Mouse (Mus musculus) heart, postnatal 0 days (tissue): ENCODE results near the gene Grik1. TPM values are rescaled to one million over a fixed set of nuclear protein-coding genes. Genes with fewer than 3 reads are reported as not detected.

Experiments used
- ATAC-seq: fragments of 200-750 bp; cut with Nextera tagmentation; 2 replicates; pipeline ENCODE4 v1.8.0; 2017; ENCODE audit warnings: low read depth, moderate number of reproducible peaks, moderate library complexity; ENCODE audit not compliant: insufficient read depth
- DNase-seq: peaks from one replicate; pipeline ENCODE4 v3.0.0-alpha.2; 2016; ENCODE audit warnings: low spot score
- H3K27ac ChIP-seq: fragments of 300-500 bp; sonication (generic); 2 replicates; pipeline ENCODE4 v1.5.1; 2014; ENCODE audit warnings: low read depth, mild to moderate bottlenecking
- H3K27me3 ChIP-seq: fragments of 300-500 bp; sonication (generic); 2 replicates; pipeline ENCODE4 v1.6.1; 2014; ENCODE audit warnings: low read length, mixed read lengths; ENCODE audit not compliant: control insufficient read depth, insufficient read depth
- H3K36me3 ChIP-seq: fragments of 300-500 bp; sonication (generic); replicated peaks from 2 replicates; pipeline ENCODE4 v1.6.1; 2014; ENCODE audit warnings: low read length, mixed read lengths; ENCODE audit not compliant: control insufficient read depth, insufficient read depth
- H3K4me1 ChIP-seq: fragments of 300-500 bp; sonication (generic); 2 replicates; pipeline ENCODE4 v1.6.1; 2014; ENCODE audit warnings: antibody characterized with exemption; ENCODE audit not compliant: control insufficient read depth, insufficient read depth
- H3K4me2 ChIP-seq: fragments of 300-500 bp; sonication (generic); 2 replicates; pipeline ENCODE4 v1.6.1; 2014; ENCODE audit warnings: low read depth, mild to moderate bottlenecking, low read length, moderate library complexity
- H3K4me3 ChIP-seq: fragments of 300-500 bp; sonication (generic); 2 replicates; pipeline ENCODE4 v1.5.1; 2014; ENCODE audit warnings: low read depth, low read length
- H3K9ac ChIP-seq: fragments of 300-500 bp; sonication (generic); replicated peaks from 2 replicates; pipeline ENCODE4 v1.6.1; 2014; ENCODE audit warnings: low read depth, low read length, mixed read lengths
- H3K9me3 ChIP-seq: fragments of 300-500 bp; sonication (generic); replicated peaks from 2 replicates; pipeline ENCODE4 v1.6.1; 2016; ENCODE audit warnings: low read length; ENCODE audit not compliant: control insufficient read depth
- CTCF ChIP-seq: IDR thresholded peaks from 2 replicates; pipeline ENCODE4 v1.5.1; 2016; ENCODE audit warnings: antibody characterized with exemption, control low read depth, low read depth
- EP300 ChIP-seq: IDR thresholded peaks from 2 replicates; pipeline ENCODE4 v1.6.1; 2016; ENCODE audit warnings: antibody characterized with exemption, low read depth
- WGBS: fragments of 180-500 bp; shearing (Covaris S2); extraction: QIAGEN DNeasy Blood & Tissue Kit; methylation state at CpG from one replicate; pipeline ENCODE4 v1.1.7; 2014; 5-methylcytosine and 5-hydroxymethylcytosine counted together
- polyA plus RNA-seq: library from polyadenylated mRNA; unstranded; fragments of >200 nt; fragmentation: Nextera tagmentation; extraction: Ambion mirVana; gene quantifications from 2 replicates; pipeline ENCODE4 v1.2.1, GENCODE M21; 2015
- total RNA-seq: library from RNA; depleted of rRNA; stranded (reverse); fragments of >200 nt; gene quantifications from 2 replicates; pipeline ENCODE4 v1.2.3, GENCODE M21; 2014; ENCODE audit warnings: low replicate concordance

The Grik1 gene
- total and polyA plus RNA-seq, 2 experiments from 2014 or later, result 0.12 to 0.27 TPM

GRCm38 (mm10) chr16:87956178-87956577, 333.9 kb downstream of the Grik1 start:
- Histone ChIP-seq H3K4me1 (no peaks in the 10 kb centered on the region), H3K27ac (no peak overlapping the region), H3K36me3 (no peaks in the 10 kb centered on the region), H3K9me3 (no peaks in the 10 kb centered on the region), H3K9ac (no peak overlapping the region), H3K4me3 (no peak overlapping the region), H3K27me3 (no peaks in the 10 kb centered on the region), H3K4me2 (no peak overlapping the region)
- DNase-seq (no peak), ATAC-seq (no peak)
- WGBS, result 50% methylated on average over 5 of the region's 5 CpGs
- TF ChIP-seq EP300, result no peak
- TF ChIP-seq CTCF, result no peak

- Histone ChIP-seq H3K36me3 (no peaks in the 10 kb centered on the region), H3K27me3 (no peaks in the 10 kb centered on the region), H3K4me3 (no peak overlapping the region), H3K4me1 (no peaks in the 10 kb centered on the region), H3K4me2 (no peak overlapping the region), H3K9me3 (no peaks in the 10 kb centered on the region), H3K27ac (no peak overlapping the region), H3K9ac (no peak overlapping the region)
- TF ChIP-seq EP300, result no peak
- no peak for TF ChIP-seq CTCF
- no peak for DNase-seq
- WGBS, result 63% methylated on average over 9 of the region's 9 CpGs
- ATAC-seq, result no peak
Measured at GRCm38 (mm10) chr16:87954715-87955441, 335.2 kb downstream of the Grik1 start.

- TF ChIP-seq EP300, result no peak
- no peak for TF ChIP-seq CTCF
Measured at GRCm38 (mm10) chr16:87953176-87953575, 336.9 kb downstream of the Grik1 start.

GRCm38 (mm10) chr16:87949881-87950280, 340.2 kb downstream of the Grik1 start:
- no peaks in the 10 kb centered on the region for H3K27me3 ChIP-seq
- no peaks in the 10 kb centered on the region for H3K4me1 ChIP-seq
- H3K4me2 ChIP-seq, result no peak overlapping the region
- H3K36me3 ChIP-seq, result no peaks in the 10 kb centered on the region
- ATAC-seq (no peak), DNase-seq (no peak)
- H3K9me3 ChIP-seq, result no peaks in the 10 kb centered on the region
- WGBS, result 76% methylated on average over 11 of the region's 11 CpGs
- TF ChIP-seq CTCF, result no peak
- TF ChIP-seq EP300, result no peak
- H3K4me3 ChIP-seq, result no peak overlapping the region
- no peak overlapping the region for H3K9ac ChIP-seq
- H3K27ac ChIP-seq, result no peak overlapping the region

More at GRCm38 (mm10) chr16:87953176-87953575, 336.9 kb downstream of the Grik1 start:
- Histone ChIP-seq H3K4me2 (no peak overlapping the region), H3K36me3 (no peaks in the 10 kb centered on the region), H3K9me3 (no peaks in the 10 kb centered on the region), H3K4me1 (no peaks in the 10 kb centered on the region), H3K27me3 (no peaks in the 10 kb centered on the region), H3K9ac (no peak overlapping the region), H3K4me3 (no peak overlapping the region), H3K27ac (no peak overlapping the region)
- 81% methylated on average over 4 of the region's 4 CpGs for WGBS
- ATAC-seq (no peak), DNase-seq (no peak)

- ATAC-seq (no peak), DNase-seq (no peak)
- Histone ChIP-seq H3K4me2 (no peak overlapping the region; the same call in 1 of the 2 replicates), H3K9me3 (no peaks in the 10 kb centered on the region), H3K4me3 (no peak overlapping the region), H3K27me3 (no peaks in the 10 kb centered on the region), H3K4me1 (no peaks in the 10 kb centered on the region), H3K9ac (no peak overlapping the region), H3K27ac (no peak overlapping the region), H3K36me3 (no peaks in the 10 kb centered on the region)
- TF ChIP-seq EP300 (no peak), CTCF (no peak)
- WGBS, result 39% methylated on average over 4 of the region's 4 CpGs
Measured at GRCm38 (mm10) chr16:87948122-87948521, 341.9 kb downstream of the Grik1 start.

- DNase-seq, result no peak
- Histone ChIP-seq H3K27ac (no peak overlapping the region), H3K9me3 (no peaks in the 10 kb centered on the region), H3K9ac (no peak overlapping the region), H3K4me2 (no peak overlapping the region), H3K36me3 (no peaks in the 10 kb centered on the region), H3K27me3 (no peaks in the 10 kb centered on the region), H3K4me1 (no peaks in the 10 kb centered on the region), H3K4me3 (no peak overlapping the region)
- WGBS, result 46% methylated on average over 1 of the region's 1 CpGs
- no peak for ATAC-seq
- no peak for TF ChIP-seq EP300
- no peak for TF ChIP-seq CTCF
Measured at GRCm38 (mm10) chr16:87944318-87944717, 345.7 kb downstream of the Grik1 start.
